Mouse (Mus musculus): ENCODE measurements around the gene Plekha4. TPM values are rescaled to one million over a fixed set of nuclear protein-coding genes. Genes with fewer than 3 reads are reported as not detected.

Gene Plekha4
- polyA plus RNA-seq, 1 experiment from 2014 or later, result 0.80 TPM

DNA sequence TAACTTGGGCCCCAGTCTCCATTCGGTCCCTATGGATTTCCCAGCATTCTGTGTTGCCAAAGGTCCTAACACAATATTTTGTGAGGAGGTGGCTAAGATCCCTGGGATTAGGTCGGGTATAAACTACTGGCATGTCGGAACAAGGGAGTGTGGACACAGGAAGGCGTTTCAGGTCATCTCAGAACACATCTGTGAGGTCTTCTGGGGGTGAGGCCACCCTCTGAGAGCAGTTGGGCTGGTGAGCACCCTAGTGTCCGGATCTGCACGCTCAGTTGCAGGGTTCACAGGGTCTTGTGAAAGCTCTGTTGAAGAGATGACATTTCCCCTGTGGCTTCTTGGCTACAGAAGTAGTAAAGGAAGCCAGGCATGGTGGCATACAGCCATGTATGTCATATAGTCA is 59.8 kb downstream of the Plekha4 start:
- 97% methylated on average over 6 of the region's 6 CpGs for WGBS
- H3K9me3 ChIP-seq (ENCODE audit: control insufficient read depth), result no peaks in the 10 kb centered on the region
- H3K9ac ChIP-seq (ENCODE audit: low read depth, low read length), result no peak overlapping the region
- H3K4me3 ChIP-seq (ENCODE audit: low read depth, low read length), result no peak overlapping the region
- H3K36me3 ChIP-seq (ENCODE audit: control insufficient read depth, insufficient read depth), result peaks cover 18% of the 10 kb centered on the region; the same call in 1 of the 2 replicates
- H3K4me1 ChIP-seq (replicated peaks; ENCODE audit: control insufficient read depth, insufficient read depth, low read length), result no peaks in the 10 kb centered on the region
- no peak for ATAC-seq
- H3K27me3 ChIP-seq (replicated peaks; ENCODE audit: control insufficient read depth, insufficient read depth, low read length), result no peaks in the 10 kb centered on the region
- no peak for TF ChIP-seq CTCF (IDR thresholded peaks at IDR 0.05; ENCODE audit: low read depth)
- H3K27ac ChIP-seq (ENCODE audit: low read depth, low read length), result no peak overlapping the region
- no peak overlapping the region for H3K4me2 ChIP-seq (replicated peaks; ENCODE audit: low read depth)

DNA sequence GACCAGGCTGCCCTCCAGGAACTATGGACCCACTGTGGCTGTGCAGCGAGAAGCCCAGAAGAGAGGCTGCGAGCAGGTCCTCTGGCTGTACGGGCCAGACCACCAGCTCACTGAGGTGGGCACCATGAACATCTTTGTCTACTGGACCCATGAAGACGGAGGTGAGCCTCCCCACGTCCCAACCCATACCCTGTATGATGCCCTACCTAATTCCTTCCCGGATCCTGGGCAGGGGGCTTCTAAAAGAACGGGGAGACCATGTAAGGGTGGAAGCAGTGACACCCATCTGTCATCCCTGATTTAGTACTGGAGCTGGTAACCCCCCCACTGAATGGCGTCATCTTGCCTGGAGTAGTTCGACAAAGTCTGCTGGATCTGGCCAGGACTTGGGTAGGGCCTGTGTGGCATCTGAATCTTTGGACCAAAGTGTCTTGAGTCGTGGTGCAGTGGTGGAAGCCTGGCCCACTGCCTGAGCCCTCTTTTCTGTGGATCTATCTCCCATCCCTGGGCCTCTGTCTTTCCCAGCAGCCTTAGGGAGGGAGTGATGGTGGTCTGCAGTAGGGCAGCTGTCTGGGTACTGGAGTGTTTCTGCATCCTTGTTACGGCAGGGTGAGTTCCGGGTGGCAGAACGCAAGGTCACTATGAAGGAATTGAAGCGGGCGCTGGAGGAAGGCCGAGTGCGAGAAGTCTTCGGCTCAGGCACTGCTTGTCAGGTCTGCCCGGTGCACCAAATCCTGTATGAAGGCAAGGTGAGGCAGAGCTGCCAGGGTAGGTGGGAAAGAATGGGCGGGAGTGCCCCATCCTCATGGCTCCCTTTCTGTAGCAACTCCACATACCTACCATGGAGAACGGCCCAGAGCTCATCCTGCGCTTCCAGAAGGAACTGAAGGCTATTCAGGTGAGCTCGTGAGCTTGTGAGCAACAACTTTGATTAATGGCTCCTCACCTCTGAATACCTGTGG is 61.8 kb downstream of the Plekha4 start:
- ATAC-seq, result no peak

DNA sequence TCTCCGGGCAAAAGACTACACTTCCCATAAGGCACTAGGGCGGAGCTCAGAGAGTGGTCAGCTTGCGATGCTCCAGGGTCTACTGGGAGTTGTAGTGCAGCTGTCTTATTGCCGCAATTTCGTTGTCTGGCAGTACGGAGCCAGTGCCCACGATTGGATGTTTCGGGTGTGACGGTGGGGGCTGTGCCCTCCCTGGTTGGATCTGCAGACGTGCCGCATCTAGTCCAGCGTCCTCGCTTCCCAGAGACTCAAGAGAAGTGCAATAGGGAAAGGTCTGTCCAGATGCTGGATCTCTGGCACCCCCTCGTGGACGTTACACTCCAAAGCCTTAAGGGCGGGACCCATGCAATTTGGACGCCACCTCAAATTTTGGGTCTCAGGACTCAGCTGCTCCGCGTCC is 63.0 kb downstream of the Plekha4 start:
- Histone ChIP-seq H3K27ac (ENCODE audit: low read depth, low read length) (no peak overlapping the region), H3K9ac (ENCODE audit: low read depth, low read length) (no peak overlapping the region), H3K9me3 (ENCODE audit: control insufficient read depth) (no peaks in the 10 kb centered on the region), H3K27me3 (replicated peaks; ENCODE audit: control insufficient read depth, insufficient read depth, low read length) (no peaks in the 10 kb centered on the region), H3K4me2 (replicated peaks; ENCODE audit: low read depth) (peak overlapping the region; percentile 58), H3K4me1 (replicated peaks; ENCODE audit: control insufficient read depth, insufficient read depth, low read length) (no peaks in the 10 kb centered on the region), H3K36me3 (ENCODE audit: control insufficient read depth, insufficient read depth) (peaks cover 18% of the 10 kb centered on the region; the same call in 1 of the 2 replicates), H3K4me3 (ENCODE audit: low read depth, low read length) (peak overlapping the region; percentile 33)
- WGBS, result 5% methylated on average over 19 of the region's 19 CpGs
- TF ChIP-seq CTCF (IDR thresholded peaks at IDR 0.05; ENCODE audit: low read depth), result peak; percentile 97
- ATAC-seq, result peak; percentile 91

More for the DNA sequence above, 61.8 kb downstream of the Plekha4 start:
- H3K27me3 ChIP-seq (replicated peaks; ENCODE audit: control insufficient read depth, insufficient read depth, low read length), result no peaks in the 10 kb centered on the region
- no peak overlapping the region for H3K4me2 ChIP-seq (replicated peaks; ENCODE audit: low read depth)
- H3K9ac ChIP-seq (ENCODE audit: low read depth, low read length), result no peak overlapping the region
- no peak overlapping the region for H3K27ac ChIP-seq (ENCODE audit: low read depth, low read length)
- no peaks in the 10 kb centered on the region for H3K9me3 ChIP-seq (ENCODE audit: control insufficient read depth)
- WGBS, result 93% methylated on average over 23 of the region's 23 CpGs
- TF ChIP-seq CTCF (IDR thresholded peaks at IDR 0.05; ENCODE audit: low read depth), result no peak
- no peak overlapping the region for H3K4me3 ChIP-seq (ENCODE audit: low read depth, low read length)
- H3K36me3 ChIP-seq (ENCODE audit: control insufficient read depth, insufficient read depth), result peaks cover 18% of the 10 kb centered on the region; the same call in 1 of the 2 replicates
- no peaks in the 10 kb centered on the region for H3K4me1 ChIP-seq (replicated peaks; ENCODE audit: control insufficient read depth, insufficient read depth, low read length)

DNA sequence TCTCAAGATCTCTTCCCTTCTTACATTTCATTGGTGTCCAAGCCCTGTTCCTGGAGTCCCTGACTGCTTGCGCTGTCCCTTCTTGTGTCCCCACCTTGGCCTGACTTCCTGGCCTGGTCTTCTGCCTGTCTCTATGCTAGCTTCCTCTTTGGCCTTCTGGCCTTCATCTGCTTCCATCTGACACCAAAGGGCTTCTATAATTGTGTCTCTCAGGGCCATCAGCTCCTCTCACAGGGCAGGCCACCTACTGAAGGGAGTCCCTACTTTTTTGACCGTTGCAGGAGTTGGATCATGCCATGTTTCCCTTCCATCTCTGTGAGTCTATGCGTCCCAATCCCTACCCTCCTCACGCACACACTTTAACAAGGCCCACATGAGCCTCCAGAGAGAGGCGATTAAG is 63.8 kb downstream of the Plekha4 start:
- H3K9me3 ChIP-seq (ENCODE audit: control insufficient read depth), result no peaks in the 10 kb centered on the region
- 95% methylated on average over 5 of the region's 5 CpGs for WGBS
- no peak overlapping the region for H3K4me3 ChIP-seq (ENCODE audit: low read depth, low read length)
- H3K27ac ChIP-seq (ENCODE audit: low read depth, low read length), result no peak overlapping the region
- no peak for ATAC-seq
- no peak overlapping the region for H3K9ac ChIP-seq (ENCODE audit: low read depth, low read length)
- no peak overlapping the region for H3K4me2 ChIP-seq (replicated peaks; ENCODE audit: low read depth)
- peaks cover 14% of the 10 kb centered on the region; the same call in 1 of the 2 replicates for H3K36me3 ChIP-seq (ENCODE audit: control insufficient read depth, insufficient read depth)
- TF ChIP-seq CTCF (IDR thresholded peaks at IDR 0.05; ENCODE audit: low read depth), result no peak
- H3K4me1 ChIP-seq (replicated peaks; ENCODE audit: control insufficient read depth, insufficient read depth, low read length), result no peaks in the 10 kb centered on the region
- no peaks in the 10 kb centered on the region for H3K27me3 ChIP-seq (replicated peaks; ENCODE audit: control insufficient read depth, insufficient read depth, low read length)

DNA sequence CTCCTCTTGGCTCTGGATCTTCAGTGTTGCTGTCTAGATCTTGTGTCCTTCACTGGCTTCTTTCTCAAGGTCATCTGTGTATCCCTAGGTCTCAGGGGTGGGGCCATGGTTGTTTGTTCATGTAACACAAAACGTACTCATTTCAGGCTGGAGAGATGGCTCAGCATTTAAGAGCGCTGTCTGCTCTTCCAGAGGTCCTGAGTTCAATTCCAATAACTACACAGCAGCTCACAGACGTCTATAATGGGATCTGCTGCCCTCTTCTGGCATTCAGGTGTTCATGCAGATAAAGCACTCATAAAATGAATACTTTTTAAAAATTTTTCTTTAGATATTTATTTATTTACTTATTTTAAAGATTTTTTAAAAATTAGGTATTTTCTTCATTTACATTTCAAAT is 64.7 kb downstream of the Plekha4 start:
- Histone ChIP-seq H3K36me3 (ENCODE audit: control insufficient read depth, insufficient read depth) (peaks cover 6% of the 10 kb centered on the region; the same call in 1 of the 2 replicates), H3K4me3 (ENCODE audit: low read depth, low read length) (no peak overlapping the region), H3K9ac (ENCODE audit: low read depth, low read length) (no peak overlapping the region), H3K4me2 (replicated peaks; ENCODE audit: low read depth) (no peak overlapping the region), H3K27me3 (replicated peaks; ENCODE audit: control insufficient read depth, insufficient read depth, low read length) (peaks cover 4% of the 10 kb centered on the region; the same call in 1 of the 2 replicates), H3K27ac (ENCODE audit: low read depth, low read length) (no peak overlapping the region), H3K4me1 (replicated peaks; ENCODE audit: control insufficient read depth, insufficient read depth, low read length) (no peaks in the 10 kb centered on the region), H3K9me3 (ENCODE audit: control insufficient read depth) (no peaks in the 10 kb centered on the region)
- no peak for ATAC-seq
- TF ChIP-seq CTCF (IDR thresholded peaks at IDR 0.05; ENCODE audit: low read depth), result peak; percentile 53
- 56% methylated on average over 3 of the region's 3 CpGs for WGBS

DNA sequence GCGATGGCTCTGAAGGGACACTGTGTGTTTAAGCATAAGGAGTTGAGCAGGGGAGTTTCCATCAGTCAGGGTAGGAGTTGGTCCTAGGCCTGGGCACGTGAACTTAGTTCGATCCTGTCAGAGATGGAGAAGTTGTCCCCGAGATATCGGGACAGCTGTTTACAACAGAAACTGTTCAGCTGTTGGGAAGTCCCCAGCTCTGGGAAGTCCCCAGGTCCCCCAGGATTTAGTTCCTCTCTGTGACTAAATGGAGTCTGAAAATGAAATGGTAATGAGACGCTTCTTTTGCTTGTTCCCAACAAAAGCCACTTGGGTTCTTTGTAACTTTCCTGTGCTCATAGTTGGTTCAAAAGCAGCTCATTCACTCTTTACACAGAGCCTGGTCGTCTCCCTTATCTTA is 65.8 kb downstream of the Plekha4 start:
- Histone ChIP-seq H3K36me3 (ENCODE audit: control insufficient read depth, insufficient read depth) (peaks cover 6% of the 10 kb centered on the region; the same call in 1 of the 2 replicates), H3K9me3 (ENCODE audit: control insufficient read depth) (no peaks in the 10 kb centered on the region), H3K9ac (ENCODE audit: low read depth, low read length) (no peak overlapping the region), H3K4me3 (ENCODE audit: low read depth, low read length) (no peak overlapping the region), H3K4me2 (replicated peaks; ENCODE audit: low read depth) (no peak overlapping the region), H3K4me1 (replicated peaks; ENCODE audit: control insufficient read depth, insufficient read depth, low read length) (no peaks in the 10 kb centered on the region), H3K27me3 (replicated peaks; ENCODE audit: control insufficient read depth, insufficient read depth, low read length) (peaks cover 13% of the 10 kb centered on the region), H3K27ac (ENCODE audit: low read depth, low read length) (no peak overlapping the region)
- ATAC-seq, result no peak
- no peak for TF ChIP-seq CTCF (IDR thresholded peaks at IDR 0.05; ENCODE audit: low read depth)
- WGBS, result 64% methylated on average over 7 of the region's 7 CpGs

All from intestine, postnatal 0 days (tissue).